In the genomic region with DNA sequence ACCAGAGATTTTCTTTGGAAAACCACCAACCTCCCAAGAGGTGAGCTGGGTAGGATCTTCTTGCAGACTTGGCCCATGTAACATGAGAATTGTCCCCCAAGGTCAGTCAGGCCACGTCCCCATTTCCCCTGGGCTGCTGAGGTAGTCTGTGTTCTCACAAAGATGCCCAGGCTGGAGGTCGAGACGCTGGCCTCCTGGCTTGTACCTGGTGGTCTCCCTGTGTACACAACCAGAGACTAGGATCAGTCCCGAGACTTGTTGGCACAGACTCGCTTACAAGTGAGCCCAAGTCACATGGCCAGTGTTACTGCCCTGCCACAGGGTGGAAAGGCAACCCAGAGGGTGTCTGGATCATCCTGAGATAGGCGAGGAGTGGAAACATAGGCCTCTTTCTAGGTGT, we compare ENCODE assay signal across 17 mouse cellular contexts.
"Had no signal": no experiment of that assay in that cellular context is flagged by ENCODE, and none has a peak within 500 bp of the region (broad histone marks: within the 10 kb centered on the region; RNA-seq: fewer than 3 reads in every experiment).

No protein-coding gene starts in this region.

- DNase-seq: cerebellum, adult 2 months; cerebellum, adult 8-10 months; cerebellum, adult 9-10 months; cerebellum, adult 9-11 months; cerebellum, postnatal 10 days; cerebellum, postnatal 14 days; cerebellum, postnatal 25 days; cerebellum, postnatal 36 days; embryo, embryonic 11 days; forebrain, postnatal 0 days; gastrocnemius, adult 2 months; gastrocnemius, postnatal 10 days; gastrocnemius, postnatal 14 days; gastrocnemius, postnatal 25 days; gastrocnemius, postnatal 36 days; heart, adult 18-20 months; heart, adult 2 months had no signal
